Mouse (Mus musculus) kidney, adult 2 months (tissue): ENCODE data around the gene Phf12. TPM values are rescaled to one million over a fixed set of nuclear protein-coding genes. Genes with fewer than 3 reads are reported as not detected.

Experiments
- DNase-seq: peaks from one replicate; pipeline ENCODE4 v3.0.0; 2021
- H3K27ac ChIP-seq: fragments of 200-500 bp; 2 replicates; pipeline ENCODE4 v1.5.1; 2012; ENCODE audit warnings: low read depth, low read length, control low read depth, inconsistent platforms; ENCODE audit not compliant: insufficient read depth
- H3K27me3 ChIP-seq: fragments of 200-500 bp; replicated peaks from 2 replicates; pipeline ENCODE4 v1.6.1; 2012; ENCODE audit warnings: mild to moderate bottlenecking, moderate library complexity, low read length, inconsistent platforms; ENCODE audit not compliant: control insufficient read depth, insufficient read depth
- H3K36me3 ChIP-seq: fragments of 200-500 bp; 2 replicates; pipeline ENCODE4 v1.6.1; 2012; ENCODE audit warnings: mild to moderate bottlenecking, moderate library complexity, low read length, inconsistent platforms; ENCODE audit not compliant: control insufficient read depth, insufficient read depth
- H3K4me1 ChIP-seq: fragments of 200-500 bp; 2 replicates; pipeline ENCODE4 v1.6.1; 2011; ENCODE audit warnings: low read length; ENCODE audit not compliant: control insufficient read depth, insufficient read depth
- H3K4me3 ChIP-seq: fragments of 200-500 bp; 2 replicates; pipeline ENCODE4 v1.5.1; 2011; ENCODE audit warnings: mild to moderate bottlenecking, low read depth, low read length, control low read depth; ENCODE audit not compliant: insufficient read depth
- CTCF ChIP-seq: fragments of 200-500 bp; conservative IDR thresholded peaks from 2 replicates; pipeline ENCODE4 v1.5.1; 2011; ENCODE audit warnings: low read depth, mild to moderate bottlenecking, control low read depth, low read length, moderate library complexity, mixed read lengths; ENCODE audit not compliant: insufficient read depth, insufficient read length
- POLR2A ChIP-seq: fragments of 200-500 bp; IDR thresholded peaks from one replicate; pipeline ENCODE4 v1.6.1; 2011; ENCODE audit warnings: low read depth, low read length, control low read depth
- WGBS: fragments of 180-500 bp; shearing (Covaris S2); methylation state at CpG from one replicate; pipeline ENCODE4 v1.1.7; 2018; 5-methylcytosine and 5-hydroxymethylcytosine counted together
- polyA plus RNA-seq: library from polyadenylated mRNA; depleted of rRNA; stranded (reverse); fragments of >200 nt; gene quantifications from 2 replicates; pipeline ENCODE4 v1.2.3, GENCODE M21; 2012

The Phf12 gene
- polyA plus RNA-seq, 1 experiment, result 33.0 TPM

- no peak for DNase-seq
- no peaks in the 10 kb centered on the region for H3K36me3 ChIP-seq
- no peak overlapping the region for H3K27ac ChIP-seq
- WGBS, result 29% methylated on average over 12 of the region's 12 CpGs
- no peaks in the 10 kb centered on the region; the same call in 1 of the 2 replicates for H3K27me3 ChIP-seq
- H3K4me3 ChIP-seq, result no peak overlapping the region
- no peaks in the 10 kb centered on the region for H3K4me1 ChIP-seq
- TF ChIP-seq CTCF (no peak), POLR2A (no peak)
These were observed 32.3 kb upstream of the Phf12 start for GRCm38 (mm10) chr11:77950125-77950685.

- no peak for DNase-seq
- 72% methylated on average over 5 of the region's 5 CpGs for WGBS
These were observed 31.7 kb upstream of the Phf12 start for GRCm38 (mm10) chr11:77950797-77951228.

GRCm38 (mm10) chr11:77953671-77954070 lies 28.9 kb upstream of the Phf12 start:
- no peak overlapping the region for H3K27ac ChIP-seq
- 48% methylated on average over 9 of the region's 9 CpGs for WGBS
- H3K4me1 ChIP-seq, result no peaks in the 10 kb centered on the region
- H3K36me3 ChIP-seq, result no peaks in the 10 kb centered on the region
- H3K4me3 ChIP-seq, result no peak overlapping the region
- peak; percentile 39 for DNase-seq
- TF ChIP-seq POLR2A (no peak), CTCF (peak; percentile 69)
- H3K27me3 ChIP-seq, result no peaks in the 10 kb centered on the region

More at GRCm38 (mm10) chr11:77950797-77951228, 31.7 kb upstream of the Phf12 start:
- Histone ChIP-seq H3K27me3 (no peaks in the 10 kb centered on the region; the same call in 1 of the 2 replicates), H3K36me3 (no peaks in the 10 kb centered on the region), H3K4me3 (no peak overlapping the region), H3K4me1 (no peaks in the 10 kb centered on the region), H3K27ac (no peak overlapping the region)
- no peak for TF ChIP-seq CTCF
- TF ChIP-seq POLR2A, result no peak

GRCm38 (mm10) chr11:77956428-77956827 lies 26.1 kb upstream of the Phf12 start:
- no peaks in the 10 kb centered on the region for H3K36me3 ChIP-seq
- H3K27me3 ChIP-seq, result no peaks in the 10 kb centered on the region
- no peak overlapping the region for H3K4me3 ChIP-seq
- DNase-seq, result no peak
- H3K27ac ChIP-seq, result no peak overlapping the region
- no peak for TF ChIP-seq POLR2A
- no peak for TF ChIP-seq CTCF
- WGBS, result 68% methylated on average over 3 of the region's 3 CpGs
- peaks cover 2% of the 10 kb centered on the region; the same call in 1 of the 2 replicates for H3K4me1 ChIP-seq

- TF ChIP-seq CTCF, result no peak
- TF ChIP-seq POLR2A, result no peak
- no peak for DNase-seq
- Histone ChIP-seq H3K4me3 (no peak overlapping the region), H3K27ac (no peak overlapping the region), H3K27me3 (no peaks in the 10 kb centered on the region), H3K4me1 (peaks cover 3% of the 10 kb centered on the region; the same call in 1 of the 2 replicates), H3K36me3 (no peaks in the 10 kb centered on the region)
- 79% methylated on average over 2 of the region's 2 CpGs for WGBS
These were observed 24.3 kb upstream of the Phf12 start for GRCm38 (mm10) chr11:77958268-77958667.

GRCm38 (mm10) chr11:77958932-77959331 lies 23.6 kb upstream of the Phf12 start:
- 79% methylated on average over 9 of the region's 9 CpGs for WGBS
- no peak overlapping the region for H3K27ac ChIP-seq
- no peak for DNase-seq
- H3K4me1 ChIP-seq, result peaks cover 3% of the 10 kb centered on the region; the same call in 1 of the 2 replicates
- no peaks in the 10 kb centered on the region for H3K36me3 ChIP-seq
- no peaks in the 10 kb centered on the region for H3K27me3 ChIP-seq
- no peak overlapping the region for H3K4me3 ChIP-seq
- TF ChIP-seq POLR2A (no peak), CTCF (no peak)

- H3K36me3 ChIP-seq, result no peaks in the 10 kb centered on the region
- no peaks in the 10 kb centered on the region for H3K27me3 ChIP-seq
- WGBS, result 75% methylated on average over 9 of the region's 9 CpGs
- no peak for DNase-seq
- TF ChIP-seq POLR2A, result no peak
- no peak for TF ChIP-seq CTCF
- no peak overlapping the region for H3K27ac ChIP-seq
- H3K4me3 ChIP-seq, result no peak overlapping the region
- H3K4me1 ChIP-seq, result peaks cover 3% of the 10 kb centered on the region; the same call in 1 of the 2 replicates
These were observed 22.4 kb upstream of the Phf12 start for GRCm38 (mm10) chr11:77960199-77960598.
